Mouse (Mus musculus) forebrain, embryonic 14.5 days (tissue): ENCODE measurements around the gene 1700066M21Rik. TPM values are rescaled to one million over a fixed set of nuclear protein-coding genes. Genes with fewer than 3 reads are reported as not detected.

ENCODE experiments used
- polyA plus RNA-seq: library from polyadenylated mRNA; unstranded; fragments of >200 nt; fragmentation: Nextera tagmentation; extraction: Ambion mirVana; gene quantifications from 2 replicates; pipeline ENCODE4 v1.2.1, GENCODE M21; 2014

Gene 1700066M21Rik
- polyA plus RNA-seq, 1 experiment from 2014 or later = 30.3 TPM

Other genes with a start within 250 kb of the 1700066M21Rik start
- 14.9 and 16.3 TPM in 2 replicates for gene Maip1, start 28.7 kb downstream of the 1700066M21Rik start, polyA plus RNA-seq
- gene Tyw5, start 29.5 kb downstream of the 1700066M21Rik start, polyA plus RNA-seq = 19.8 and 23.6 TPM in 2 replicates